Mouse (Mus musculus) heart, adult 2 months (tissue): ENCODE measurements around the gene Ccdc137. TPM values are rescaled to one million over a fixed set of nuclear protein-coding genes. Genes with fewer than 3 reads are reported as not detected.
A peak's percentile ranks its signal among the peaks of the same experiment; 100 is the strongest.

ENCODE experiments used
- DNase-seq, 2 experiments: peaks; one replicate each; pipeline ENCODE4 v3.0.0; 2021
- H3K27ac ChIP-seq: fragments of 200-600 bp; 2 replicates; pipeline ENCODE4 v1.8.1; 2022
- H3K27me3 ChIP-seq: fragments of 200-500 bp; 2 replicates; pipeline ENCODE4 v1.6.1; 2012; ENCODE audit warnings: mild to moderate bottlenecking, low read length, inconsistent platforms, mixed read lengths; ENCODE audit not compliant: control insufficient read depth, insufficient read depth
- H3K36me3 ChIP-seq: fragments of 200-500 bp; 2 replicates; pipeline ENCODE4 v1.6.1; 2012; ENCODE audit warnings: low read length, inconsistent platforms; ENCODE audit not compliant: control insufficient read depth, insufficient read depth
- H3K4me1 ChIP-seq: fragments of 200-500 bp; 2 replicates; pipeline ENCODE4 v1.6.1; 2011; ENCODE audit warnings: low read length; ENCODE audit not compliant: control insufficient read depth, insufficient read depth
- H3K4me3 ChIP-seq: fragments of 200-600 bp; 2 replicates; pipeline ENCODE4 v1.8.1; 2022
- H3K79me2 ChIP-seq: fragments of 200-500 bp; replicated peaks from 2 replicates; pipeline ENCODE4 v1.6.1; 2012; ENCODE audit warnings: mild to moderate bottlenecking, inconsistent platforms, low read length, moderate library complexity, mixed read lengths; ENCODE audit not compliant: control insufficient read depth, insufficient read depth
- H3K9ac ChIP-seq: fragments of 200-500 bp; 2 replicates; pipeline ENCODE4 v1.6.1; 2012; ENCODE audit warnings: low read depth, mild to moderate bottlenecking, control low read depth, inconsistent platforms, low read length, mixed read lengths
- CTCF ChIP-seq: fragments of 200-600 bp; IDR thresholded peaks from 2 replicates; pipeline ENCODE4 v1.8.1; 2022; ENCODE audit warnings: antibody characterized with exemption, mild to moderate bottlenecking, moderate library complexity
- EP300 ChIP-seq: fragments of 200-500 bp; IDR thresholded peaks from 2 replicates; pipeline ENCODE4 v1.6.1; 2011; ENCODE audit warnings: low read depth, low read length, control low read depth; ENCODE audit not compliant: insufficient read depth
- POLR2A ChIP-seq: fragments of 200-500 bp; IDR thresholded peaks from 2 replicates; pipeline ENCODE4 v1.6.1; 2011; ENCODE audit warnings: mild to moderate bottlenecking, low read depth, low read length, control low read depth; ENCODE audit not compliant: insufficient read depth
- WGBS: fragments of 180-500 bp; shearing (Covaris S2); methylation state at CpG from one replicate; pipeline ENCODE4 v1.1.7; 2018; 5-methylcytosine and 5-hydroxymethylcytosine counted together
- intact Hi-C: fragments of 180-260 bp; cut with DNase I; formaldehyde crosslinking; loops from one replicate; pipeline ENCODE4 v1.15.1; 2025
- polyA plus RNA-seq: library from polyadenylated mRNA; depleted of rRNA; stranded (reverse); fragments of >200 nt; gene quantifications from 2 replicates; pipeline ENCODE4 v1.2.3, GENCODE M21; 2012; rRNA removed
- total RNA-seq, 2 experiments: library from RNA; stranded (reverse); gene quantifications; 2 replicates each; pipeline ENCODE4 v1.2.3; 2021

Gene Ccdc137
- total and polyA plus RNA-seq, 3 experiments = 5.8 to 6.7 (median 6.0) TPM

DNA sequence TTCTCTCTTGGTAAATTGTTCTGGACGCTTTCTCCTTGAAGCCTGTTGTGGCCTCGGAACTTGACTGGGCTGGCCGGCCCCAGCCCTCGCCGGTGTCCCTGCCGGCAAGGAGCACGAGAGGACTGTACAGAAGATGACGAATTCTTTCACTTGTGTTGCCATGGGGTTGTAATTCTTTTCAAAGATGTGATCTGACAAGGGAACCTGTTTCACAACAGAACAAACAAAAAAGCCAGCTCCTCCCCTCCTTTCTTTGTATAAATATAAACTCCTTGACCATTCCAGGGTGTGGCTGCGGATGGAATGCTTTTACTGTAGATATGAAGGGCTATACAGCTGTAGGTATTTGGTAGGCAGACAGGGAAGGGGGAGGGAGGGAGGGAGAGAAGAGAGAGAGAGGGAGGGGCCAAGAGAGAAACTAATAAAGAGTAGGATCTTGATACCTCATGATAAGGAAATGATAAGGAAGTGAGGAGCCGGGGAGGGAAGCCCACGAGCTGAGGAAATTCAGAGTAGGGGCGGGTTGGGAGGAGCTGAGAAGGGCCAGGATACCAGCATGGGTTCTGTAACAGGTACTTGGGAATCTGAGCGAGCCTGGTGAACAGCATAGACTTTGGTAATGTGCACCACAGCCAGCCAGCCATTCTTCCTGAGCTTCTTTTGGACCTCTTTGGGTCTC lies 49.8 kb downstream of the Ccdc137 start:
- H3K27ac ChIP-seq = no peak overlapping the region
- TF ChIP-seq CTCF = no peak
- TF ChIP-seq POLR2A = no peak
- TF ChIP-seq EP300 = no peak

DNA sequence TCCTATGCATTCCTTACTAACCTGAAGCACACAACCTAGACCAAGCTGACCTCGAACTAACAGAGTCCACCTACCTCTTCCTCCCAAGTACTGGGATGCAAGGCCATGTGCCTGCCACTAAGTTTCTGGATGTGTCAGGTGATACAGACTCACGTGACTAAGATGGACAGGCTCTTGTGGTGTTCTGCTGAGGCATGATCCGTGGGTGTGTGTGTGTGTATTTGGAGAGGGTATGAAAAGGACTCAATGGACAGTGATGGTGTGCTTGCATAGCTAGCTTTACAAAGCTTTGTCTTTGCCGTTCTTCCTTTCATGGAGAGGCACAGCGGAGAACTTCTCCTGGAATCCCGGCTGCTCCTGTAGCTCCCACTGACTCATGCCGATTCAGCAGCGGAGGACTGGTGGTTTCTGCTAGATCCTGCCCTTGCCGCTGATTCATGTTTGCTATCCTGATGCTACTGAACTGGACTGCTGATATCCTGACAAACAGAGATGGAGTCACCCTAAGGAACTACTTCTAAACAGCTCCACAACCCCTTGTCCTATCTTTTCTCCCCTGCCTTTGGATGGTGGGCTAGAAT lies 50.5 kb downstream of the Ccdc137 start:
- Histone ChIP-seq H3K27ac (no peak overlapping the region), H3K9ac (no peak overlapping the region), H3K4me1 (peaks cover 2% of the 10 kb centered on the region; the same call in 1 of the 2 replicates), H3K36me3 (no peaks in the 10 kb centered on the region), H3K27me3 (no peaks in the 10 kb centered on the region), H3K79me2 (no peaks in the 10 kb centered on the region), H3K4me3 (no peak overlapping the region)
- WGBS = 79% methylated on average over 9 of the region's 9 CpGs
- intact Hi-C loops = no loop called here
- TF ChIP-seq CTCF = no peak
- no peak for TF ChIP-seq POLR2A
- no peak for TF ChIP-seq EP300
- DNase-seq = no peak

More for the DNA sequence above, 49.8 kb downstream of the Ccdc137 start:
- 72% methylated on average over 13 of the region's 13 CpGs for WGBS
- no peaks in the 10 kb centered on the region for H3K79me2 ChIP-seq
- H3K9ac ChIP-seq = no peak overlapping the region
- no peak overlapping the region for H3K4me3 ChIP-seq
- H3K27me3 ChIP-seq = no peaks in the 10 kb centered on the region
- DNase-seq = no peak
- no peaks in the 10 kb centered on the region for H3K36me3 ChIP-seq
- intact Hi-C loops = no loop called here
- peaks cover 2% of the 10 kb centered on the region; the same call in 1 of the 2 replicates for H3K4me1 ChIP-seq

DNA sequence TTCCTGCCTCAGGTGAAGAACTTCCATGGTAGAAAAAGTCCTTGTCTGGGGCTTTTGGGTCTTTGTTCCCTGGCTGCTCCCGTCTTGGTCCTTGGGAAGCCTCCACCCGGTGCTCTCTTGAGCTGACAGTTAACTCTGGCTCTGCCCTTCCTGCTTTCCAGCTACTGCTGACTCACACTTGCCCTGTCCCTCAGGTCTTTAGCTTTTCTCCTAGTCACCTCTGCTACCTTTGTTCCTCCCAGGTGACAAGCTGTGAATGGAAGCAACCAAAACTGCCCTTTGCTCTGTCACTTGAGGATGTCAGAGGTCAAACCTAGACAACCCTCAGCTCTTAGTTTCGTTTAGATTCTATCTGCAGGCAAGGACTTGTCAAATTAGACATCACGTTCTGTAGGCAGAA lies 52.0 kb downstream of the Ccdc137 start:
- intact Hi-C loops = loop anchor here (10.0 kb wide), 1 partner anchor 265 kb away; no protein-coding TSS in a partner anchor

DNA sequence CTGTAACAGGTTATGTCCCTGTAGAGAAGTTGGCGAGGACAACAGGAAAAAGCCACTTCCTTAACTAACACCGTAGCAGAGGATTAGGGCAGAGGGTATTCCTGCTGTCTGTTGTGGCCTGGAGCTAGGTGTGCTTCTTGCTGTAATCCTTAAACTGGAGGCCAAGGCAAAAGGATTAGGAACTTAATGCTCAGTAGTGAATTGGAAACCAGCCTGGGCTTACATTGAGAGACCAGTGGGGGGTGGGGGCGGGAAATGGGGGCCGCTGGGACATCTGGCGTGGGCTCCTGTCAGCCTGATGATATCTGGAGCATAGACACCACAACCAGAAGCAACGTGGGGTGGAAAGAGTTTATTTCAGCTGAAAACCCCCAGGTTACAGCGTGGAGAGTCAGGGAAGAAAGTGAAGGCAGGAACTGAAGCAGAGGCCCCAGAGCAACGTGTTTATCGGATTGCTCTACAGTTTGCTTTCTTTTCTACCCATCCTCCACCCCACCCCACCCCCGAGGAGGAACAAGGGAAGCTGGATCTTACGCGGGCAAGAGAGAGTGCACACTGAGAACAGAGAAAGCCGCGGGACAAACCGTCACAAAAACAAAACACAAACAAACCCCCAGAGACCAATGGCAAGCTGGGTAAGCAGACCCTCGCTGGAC lies 52.6 kb downstream of the Ccdc137 start:
- no peak for TF ChIP-seq CTCF
- TF ChIP-seq EP300 = no peak
- no peak for TF ChIP-seq POLR2A
- intact Hi-C loops = loop anchor here (10.0 kb wide), 1 partner anchor 264 kb away; no protein-coding TSS in a partner anchor
- H3K9ac ChIP-seq = peak overlapping the region; percentile 54
- peak overlapping the region; percentile 22 for H3K4me3 ChIP-seq
- H3K27me3 ChIP-seq = no peaks in the 10 kb centered on the region
- WGBS = 15% methylated on average over 16 of the region's 16 CpGs
- no peak for DNase-seq
- H3K79me2 ChIP-seq = no peaks in the 10 kb centered on the region
- no peaks in the 10 kb centered on the region for H3K36me3 ChIP-seq
- H3K4me1 ChIP-seq = peaks cover 2% of the 10 kb centered on the region; the same call in 1 of the 2 replicates
- H3K27ac ChIP-seq = no peak overlapping the region

More for the DNA sequence above, 52.0 kb downstream of the Ccdc137 start:
- Histone ChIP-seq H3K27ac (no peak overlapping the region), H3K36me3 (no peaks in the 10 kb centered on the region), H3K4me3 (no peak overlapping the region), H3K79me2 (no peaks in the 10 kb centered on the region), H3K9ac (no peak overlapping the region), H3K27me3 (no peaks in the 10 kb centered on the region), H3K4me1 (peaks cover 2% of the 10 kb centered on the region; the same call in 1 of the 2 replicates)
- 41% methylated on average over 4 of the region's 4 CpGs for WGBS
- DNase-seq = no peak
- TF ChIP-seq EP300 = no peak
- TF ChIP-seq POLR2A = no peak
- no peak for TF ChIP-seq CTCF

DNA sequence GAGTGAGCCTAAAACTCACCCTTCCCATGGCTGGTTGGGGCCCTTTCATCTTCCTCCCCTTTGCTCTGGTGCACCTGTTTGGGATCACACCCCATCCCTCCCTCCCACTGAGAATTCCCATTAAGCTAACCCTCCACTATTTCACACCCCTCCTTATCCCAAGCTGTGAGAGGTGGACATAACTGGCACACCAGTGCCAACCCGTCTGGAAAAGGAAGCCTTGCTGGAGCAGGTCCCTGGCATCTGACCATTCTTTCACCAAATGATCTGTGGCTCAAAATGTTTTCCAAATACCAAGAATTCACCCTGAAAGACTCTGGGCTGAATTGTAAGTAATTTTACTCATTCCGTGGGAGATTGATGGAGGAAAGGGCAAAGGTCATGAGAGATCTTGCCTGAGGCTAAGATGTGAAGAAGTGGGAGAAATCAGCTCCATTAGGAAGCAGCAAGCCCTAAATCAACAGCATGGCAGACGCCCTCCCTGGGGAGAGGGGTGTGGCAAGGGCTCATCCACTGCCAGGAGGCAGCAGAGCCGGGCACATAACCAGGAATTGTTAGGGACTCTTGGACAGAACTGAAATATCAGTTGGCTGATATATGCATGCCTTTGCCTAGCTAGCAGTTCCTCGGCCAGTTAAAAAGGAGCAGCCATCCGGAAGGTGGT lies 55.0 kb downstream of the Ccdc137 start:
- no peak for DNase-seq
- intact Hi-C loops = loop anchor here (10.0 kb wide), 1 partner anchor 262 kb away; no protein-coding TSS in a partner anchor
- Histone ChIP-seq H3K79me2 (no peaks in the 10 kb centered on the region), H3K27ac (no peak overlapping the region), H3K4me1 (peaks cover 2% of the 10 kb centered on the region; the same call in 1 of the 2 replicates), H3K27me3 (no peaks in the 10 kb centered on the region), H3K9ac (no peak overlapping the region), H3K4me3 (no peak overlapping the region), H3K36me3 (no peaks in the 10 kb centered on the region)
- WGBS = 45% methylated on average over 6 of the region's 6 CpGs
- no peak for TF ChIP-seq POLR2A
- TF ChIP-seq EP300 = no peak
- TF ChIP-seq CTCF = no peak

Other genes with a start within 250 kb of the Ccdc137 start
- gene Bahcc1, start 225.2 kb upstream of the Ccdc137 start, total RNA-seq = 1 to 10 TPM; 5.4 to 9.7 TPM
- gene Bahcc1, start 225.2 kb upstream of the Ccdc137 start, polyA plus RNA-seq = 5.9 and 6.4 TPM in 2 replicates
- gene Actg1, start 109.6 kb upstream of the Ccdc137 start, total RNA-seq = 100 to 1,000 TPM; 222 to 321 TPM
- gene Actg1, start 109.6 kb upstream of the Ccdc137 start, polyA plus RNA-seq = 510 and 694 TPM in 2 replicates
- not detected for gene Fscn2, start 96.6 kb upstream of the Ccdc137 start, total RNA-seq
- gene Fscn2, start 96.6 kb upstream of the Ccdc137 start, polyA plus RNA-seq = 0.15 and 0.21 TPM in 2 replicates
- 10 to 100 TPM; 13.0 to 13.4 TPM for gene Faap100, start 79.4 kb upstream of the Ccdc137 start, total RNA-seq
- 25.8 and 27.3 TPM in 2 replicates for gene Faap100, start 79.4 kb upstream of the Ccdc137 start, polyA plus RNA-seq
- gene Nploc4, start 20.4 kb upstream of the Ccdc137 start, total RNA-seq = 10 to 100 TPM; 54.8 to 58.4 TPM
- gene Nploc4, start 20.4 kb upstream of the Ccdc137 start, polyA plus RNA-seq = 36.6 and 55.4 TPM in 2 replicates
- gene Tspan10, start 15.5 kb upstream of the Ccdc137 start, total RNA-seq = 1 to 10 TPM in 1 of 2 experiments, under 1 TPM in 1; 0.42 to 1.5 TPM
- gene Tspan10, start 15.5 kb upstream of the Ccdc137 start, polyA plus RNA-seq = 0.09 and 0.41 TPM in 2 replicates
- under 1 TPM; 0.52 to 0.76 TPM for gene Pde6g, start 4.6 kb upstream of the Ccdc137 start, total RNA-seq
- 0.53 and 1.3 TPM in 2 replicates for gene Pde6g, start 4.6 kb upstream of the Ccdc137 start, polyA plus RNA-seq
- 10 to 100 TPM; 57.4 to 61.6 TPM for gene Oxld1, start within 50 bp of the Ccdc137 start, total RNA-seq
- 52.0 and 59.4 TPM in 2 replicates for gene Oxld1, start within 50 bp of the Ccdc137 start, polyA plus RNA-seq
- gene Arl16, start 9.5 kb downstream of the Ccdc137 start, total RNA-seq = 10 to 100 TPM in 1 of 2 experiments, 1 to 10 TPM in 1; 9.1 to 10.8 TPM
- 13.6 and 17.1 TPM in 2 replicates for gene Arl16, start 9.5 kb downstream of the Ccdc137 start, polyA plus RNA-seq
- 100 to 1,000 TPM; 207 to 232 TPM for gene Mrpl12, start 26.5 kb downstream of the Ccdc137 start, total RNA-seq
- 199 and 200 TPM in 2 replicates for gene Mrpl12, start 26.5 kb downstream of the Ccdc137 start, polyA plus RNA-seq
- gene Slc25a10, start 33.7 kb downstream of the Ccdc137 start, total RNA-seq = 10 to 100 TPM; 14.1 to 14.6 TPM
- gene Slc25a10, start 33.7 kb downstream of the Ccdc137 start, polyA plus RNA-seq = 32.6 and 40.9 TPM in 2 replicates
- under 1 TPM; 0.68 to 0.73 TPM for gene Gcgr, start 72.6 kb downstream of the Ccdc137 start, total RNA-seq
- 2.1 and 2.3 TPM in 2 replicates for gene Gcgr, start 72.6 kb downstream of the Ccdc137 start, polyA plus RNA-seq
- gene Mcrip1, start 91.6 kb downstream of the Ccdc137 start, total RNA-seq = 10 to 100 TPM; 38.5 to 43.9 TPM
- 84.9 and 97.4 TPM in 2 replicates for gene Mcrip1, start 91.6 kb downstream of the Ccdc137 start, polyA plus RNA-seq
- gene Ppp1r27, start 93.0 kb downstream of the Ccdc137 start, total RNA-seq = under 1 TPM in 1 of 2 experiments, not detected in 1; 0.34 TPM
- 0.64 and 0.96 TPM in 2 replicates for gene Ppp1r27, start 93.0 kb downstream of the Ccdc137 start, polyA plus RNA-seq
- gene P4hb, start 115.1 kb downstream of the Ccdc137 start, total RNA-seq = 100 to 1,000 TPM; 221 to 246 TPM
- 115 and 174 TPM in 2 replicates for gene P4hb, start 115.1 kb downstream of the Ccdc137 start, polyA plus RNA-seq
- gene Arhgdia, start 123.5 kb downstream of the Ccdc137 start, total RNA-seq = 100 to 1,000 TPM; 139 to 144 TPM
- 245 and 257 TPM in 2 replicates for gene Arhgdia, start 123.5 kb downstream of the Ccdc137 start, polyA plus RNA-seq
- 10 to 100 TPM; 48.7 to 52.0 TPM for gene Alyref, start 140.2 kb downstream of the Ccdc137 start, total RNA-seq
- 13.6 and 15.6 TPM in 2 replicates for gene Alyref, start 140.2 kb downstream of the Ccdc137 start, polyA plus RNA-seq
- 10 to 100 TPM; 79.9 to 89.0 TPM for gene Anapc11, start 140.3 kb downstream of the Ccdc137 start, total RNA-seq
- gene Anapc11, start 140.3 kb downstream of the Ccdc137 start, polyA plus RNA-seq = 87.8 and 105 TPM in 2 replicates
- not detected for gene Npb, start 150.4 kb downstream of the Ccdc137 start, total RNA-seq
- gene Npb, start 150.4 kb downstream of the Ccdc137 start, polyA plus RNA-seq = not detected in 2 replicates
- 10 to 100 TPM; 51.8 to 55.6 TPM for gene Pcyt2, start 159.8 kb downstream of the Ccdc137 start, total RNA-seq
- 111 and 125 TPM in 2 replicates for gene Pcyt2, start 159.8 kb downstream of the Ccdc137 start, polyA plus RNA-seq
- gene Sirt7, start 167.1 kb downstream of the Ccdc137 start, total RNA-seq = 1 to 10 TPM; 7.0 to 7.4 TPM
- 23.7 and 25.9 TPM in 2 replicates for gene Sirt7, start 167.1 kb downstream of the Ccdc137 start, polyA plus RNA-seq
- gene Mafg, start 175.5 kb downstream of the Ccdc137 start, total RNA-seq = 10 to 100 TPM; 35.7 to 45.2 TPM
- 32.8 and 37.2 TPM in 2 replicates for gene Mafg, start 175.5 kb downstream of the Ccdc137 start, polyA plus RNA-seq
- gene Pycr1, start 185.7 kb downstream of the Ccdc137 start, total RNA-seq = 1 to 10 TPM in 1 of 2 experiments, under 1 TPM in 1; 0.81 to 1.2 TPM
- gene Pycr1, start 185.7 kb downstream of the Ccdc137 start, polyA plus RNA-seq = 3.9 and 4.9 TPM in 2 replicates
- gene Myadml2, start 190.0 kb downstream of the Ccdc137 start, total RNA-seq = 10 to 100 TPM; 77.6 to 87.3 TPM
- 55.1 and 68.3 TPM in 2 replicates for gene Myadml2, start 190.0 kb downstream of the Ccdc137 start, polyA plus RNA-seq
- under 1 TPM in 1 of 2 experiments, not detected in 1; 0.23 TPM for gene Notum, start 203.1 kb downstream of the Ccdc137 start, total RNA-seq
- 0.18 and 0.35 TPM in 2 replicates for gene Notum, start 203.1 kb downstream of the Ccdc137 start, polyA plus RNA-seq
- 10 to 100 TPM; 35.2 to 38.3 TPM for gene Aspscr1, start 214.9 kb downstream of the Ccdc137 start, total RNA-seq
- gene Aspscr1, start 214.9 kb downstream of the Ccdc137 start, polyA plus RNA-seq = 38.4 and 38.6 TPM in 2 replicates